Mouse (Mus musculus) gonadal fat pad, adult 2 months (tissue): ENCODE results near the gene Tspan14. TPM values are rescaled to one million over a fixed set of nuclear protein-coding genes. Genes with fewer than 3 reads are reported as not detected.

Experiments
- DNase-seq: peaks from one replicate; pipeline ENCODE4 v3.0.0-alpha.2; 2012; ENCODE audit warnings: low read depth
- polyA plus RNA-seq: library from polyadenylated mRNA; depleted of rRNA; stranded (reverse); fragments of >200 nt; gene quantifications from 2 replicates; pipeline ENCODE4 v1.2.3, GENCODE M21; 2012

Tspan14 gene
- polyA plus RNA-seq, 1 experiment: 100 TPM

GRCm38 (mm10) chr14:40975127-40975721 lies 8.6 kb upstream of the Tspan14 start:
- no peak for DNase-seq

- no peak for DNase-seq
These were observed 1.4 kb upstream of the Tspan14 start for GRCm38 (mm10) chr14:40968051-40968450.

- no peak for DNase-seq
These were observed 942 bp upstream of the Tspan14 start for GRCm38 (mm10) chr14:40967598-40967900.

- DNase-seq: no peak
These were observed 423 bp upstream of the Tspan14 start for GRCm38 (mm10) chr14:40966862-40967597.

- no peak for DNase-seq
These were observed 875 bp downstream of the Tspan14 start for GRCm38 (mm10) chr14:40965507-40966356.

GRCm38 (mm10) chr14:40964881-40965280 lies 1.7 kb downstream of the Tspan14 start:
- no peak for DNase-seq

- no peak for DNase-seq
These were observed 2.4 kb downstream of the Tspan14 start for GRCm38 (mm10) chr14:40964214-40964610.

- DNase-seq: no peak
These were observed 3.0 kb downstream of the Tspan14 start for GRCm38 (mm10) chr14:40963501-40964213.

GRCm38 (mm10) chr14:40962365-40963290 lies 4.0 kb downstream of the Tspan14 start:
- no peak for DNase-seq

GRCm38 (mm10) chr14:40960237-40960636 lies 6.4 kb downstream of the Tspan14 start:
- no peak for DNase-seq

GRCm38 (mm10) chr14:40959586-40959985 lies 7.0 kb downstream of the Tspan14 start:
- no peak for DNase-seq

- DNase-seq: no peak
These were observed 7.6 kb downstream of the Tspan14 start for GRCm38 (mm10) chr14:40958986-40959381.

GRCm38 (mm10) chr14:40958083-40958985 lies 8.3 kb downstream of the Tspan14 start:
- no peak for DNase-seq

GRCm38 (mm10) chr14:40957607-40958006 lies 9.0 kb downstream of the Tspan14 start:
- DNase-seq: no peak

GRCm38 (mm10) chr14:40956252-40957146 lies 10.1 kb downstream of the Tspan14 start:
- no peak for DNase-seq

- DNase-seq: no peak
These were observed 10.9 kb downstream of the Tspan14 start for GRCm38 (mm10) chr14:40955596-40956251.

GRCm38 (mm10) chr14:40955146-40955545 lies 11.5 kb downstream of the Tspan14 start:
- no peak for DNase-seq

- no peak for DNase-seq
These were observed 13.2 kb downstream of the Tspan14 start for GRCm38 (mm10) chr14:40953381-40953780.
